Mouse (Mus musculus) yolk sac, embryonic 10.5 days (tissue): ENCODE measurements around the gene Ldhb.
"Not testable (repeated sequence)": the region's sequence is repeated elsewhere in the genome, so short reads cannot be mapped to it uniquely, and the experiment has no call there.

Experiments used
- DNase-seq: peaks from one replicate; pipeline ENCODE4 v3.0.0-alpha.2; 2017; ENCODE audit warnings: low spot score

Gene Ldhb

GRCm38 (mm10) chr6:142512902-142513301 is 5.1 kb upstream of the Ldhb start:
- DNase-seq = no peak

DNA sequence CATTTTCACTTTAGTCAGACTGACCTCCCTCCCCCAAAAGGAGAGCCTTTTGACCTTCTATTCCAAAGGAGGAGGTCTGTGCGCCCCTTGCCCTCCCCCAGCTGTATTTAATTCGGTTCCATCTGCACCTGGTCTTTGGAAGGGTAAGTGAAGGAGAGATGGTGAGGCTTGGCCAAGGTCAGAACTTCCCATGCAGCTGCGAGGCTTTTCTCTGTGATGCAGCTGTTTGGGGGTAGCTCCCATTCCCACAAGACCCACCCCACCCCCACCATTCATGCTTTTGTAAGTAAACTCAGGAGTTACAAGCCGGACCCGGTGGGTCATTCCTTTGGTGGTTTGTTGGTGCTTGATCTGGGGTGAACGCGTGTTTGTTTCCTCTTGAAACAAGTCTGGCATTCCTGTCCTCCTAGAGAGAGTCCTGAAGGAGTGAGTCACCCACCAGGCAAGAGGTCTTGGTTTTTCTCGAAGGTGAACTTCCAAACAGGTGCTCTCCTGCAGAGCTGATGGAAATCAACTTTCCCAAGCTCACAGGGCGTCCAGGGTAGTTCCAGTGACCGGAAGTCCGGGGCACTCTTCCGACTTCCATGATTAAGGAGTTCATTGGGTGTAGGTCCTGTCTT is 3.9 kb upstream of the Ldhb start:
- no peak for DNase-seq

DNA sequence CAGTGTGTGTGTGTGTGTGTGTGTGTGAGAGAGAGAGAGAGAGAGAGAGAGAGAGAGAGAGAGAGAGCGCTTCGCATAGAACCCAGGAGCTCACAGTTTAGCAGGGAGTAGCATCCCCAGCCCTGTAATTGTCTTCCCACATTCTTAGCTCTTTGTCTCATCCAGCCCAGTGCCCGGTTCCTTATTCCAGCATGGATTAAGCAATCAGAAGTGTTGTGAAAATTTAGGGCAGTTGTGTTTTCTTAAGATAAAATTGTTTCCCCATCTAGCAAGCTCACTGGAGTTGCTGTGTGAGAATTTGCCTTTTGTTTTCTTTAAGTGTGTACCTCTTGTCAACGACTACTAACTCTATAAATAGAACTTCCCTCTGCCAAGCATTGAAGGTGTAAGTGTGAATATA is 906 bp upstream of the Ldhb start:
- no peak for DNase-seq

DNA sequence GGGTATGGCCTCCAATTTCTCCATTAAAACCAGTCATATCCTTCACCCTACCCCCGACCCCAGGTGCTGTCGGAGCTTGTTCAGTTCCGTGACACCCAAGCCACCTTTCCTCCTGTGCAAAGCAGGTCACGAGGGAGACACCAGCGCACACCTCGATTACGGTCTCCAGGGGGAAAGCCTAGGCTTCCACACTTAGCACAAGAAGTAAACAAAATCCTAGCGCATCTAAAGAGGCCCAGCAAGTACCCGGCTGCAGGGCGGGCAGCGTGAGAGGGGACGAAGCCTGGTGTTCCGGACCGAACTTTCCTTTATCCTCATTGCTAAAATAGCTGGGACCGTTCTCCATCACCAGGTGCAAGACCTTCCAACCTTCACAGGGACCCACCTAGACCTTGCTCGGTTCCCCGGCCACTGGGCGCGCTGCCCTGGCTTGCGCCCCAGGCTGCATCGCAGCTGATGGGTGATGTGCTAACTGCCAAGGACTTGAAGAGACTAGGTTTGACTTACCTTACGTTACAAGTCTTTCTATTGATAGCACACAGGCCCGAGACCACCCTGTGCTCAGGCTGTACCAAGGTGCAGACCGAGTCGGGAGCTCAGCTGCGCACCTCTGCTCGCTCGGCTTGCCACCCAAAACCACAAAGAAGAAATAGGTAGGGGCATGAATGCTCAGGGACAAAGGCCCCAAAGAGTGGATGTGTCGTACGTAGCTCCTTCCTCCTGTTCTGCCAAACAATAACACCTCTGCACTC is 548 bp downstream of the Ldhb start:
- DNase-seq = no peak

- DNase-seq = no peak
Observed at GRCm38 (mm10) chr6:142506338-142507032, 1.3 kb downstream of the Ldhb start.

GRCm38 (mm10) chr6:142503601-142504000 is 4.2 kb downstream of the Ldhb start:
- DNase-seq = no peak

GRCm38 (mm10) chr6:142502519-142503125 is 5.1 kb downstream of the Ldhb start:
- no peak for DNase-seq

DNA sequence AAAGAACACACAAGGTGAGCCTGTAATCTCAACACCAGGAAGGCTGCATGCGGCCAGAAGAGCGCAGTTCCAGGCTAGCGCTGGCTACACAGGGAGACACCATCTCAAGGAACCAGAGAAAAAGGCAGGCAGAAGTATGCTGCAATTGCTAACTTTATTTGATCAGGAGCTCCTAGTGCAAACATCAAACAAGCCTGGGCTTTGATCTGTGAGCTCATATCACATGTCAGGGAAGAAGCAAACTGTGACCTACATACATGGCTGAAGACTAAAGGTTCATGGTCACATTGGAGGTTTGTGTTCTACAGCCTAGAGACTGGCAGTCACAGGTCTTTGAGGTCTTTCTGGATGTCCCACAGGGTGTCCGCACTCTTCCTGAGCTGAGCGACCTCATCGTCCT is 17.6 kb downstream of the Ldhb start:
- not testable (repeated sequence) for DNase-seq

DNA sequence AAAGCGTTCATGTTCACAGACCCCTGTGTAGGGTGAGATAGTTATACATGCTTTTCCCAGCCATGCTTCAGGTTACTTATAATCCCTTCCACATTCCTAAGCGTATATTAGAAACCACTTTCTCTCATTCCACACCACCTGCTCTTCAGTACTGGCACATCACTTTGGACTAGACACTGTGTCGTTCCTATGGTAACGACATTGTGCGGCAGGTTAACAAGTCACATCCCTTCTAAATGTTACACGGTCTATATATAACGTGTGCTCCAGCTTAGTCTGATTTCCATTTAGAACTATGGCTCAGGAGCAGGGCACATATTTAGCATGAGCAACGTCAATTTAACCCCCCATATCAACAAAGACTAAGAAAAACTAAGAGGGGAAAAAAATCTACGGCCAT is 20.1 kb downstream of the Ldhb start:
- DNase-seq = no peak

DNA sequence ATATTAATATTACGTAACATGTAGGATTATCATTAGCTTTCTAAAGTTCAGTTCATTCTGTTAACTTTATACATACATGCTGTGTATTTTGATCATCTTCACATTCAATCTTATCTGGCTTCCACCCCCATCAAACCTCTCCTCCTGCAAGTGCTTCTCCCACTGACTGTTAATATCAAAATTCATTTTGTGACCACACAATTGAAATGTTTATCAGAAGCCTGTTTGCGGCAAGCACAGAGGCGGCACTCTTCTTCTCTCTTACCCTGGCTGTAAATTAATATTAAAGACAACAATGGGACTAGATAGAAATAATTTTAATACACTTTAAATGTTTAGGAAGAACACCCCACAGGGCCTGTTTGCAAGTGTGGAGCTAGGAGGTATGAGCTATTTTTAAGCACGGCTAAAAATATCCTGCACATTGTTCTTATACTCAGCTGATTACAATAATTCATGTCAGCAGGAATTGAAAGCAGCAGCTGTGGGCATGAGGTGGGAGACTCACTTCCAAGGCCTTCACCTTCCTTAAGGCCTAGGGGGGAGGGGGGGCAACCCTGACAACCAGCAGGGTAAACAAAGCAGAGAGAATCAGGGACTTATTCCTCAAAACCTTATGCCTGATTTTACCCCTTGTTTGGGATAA is 22.2 kb downstream of the Ldhb start:
- DNase-seq = no peak

DNA sequence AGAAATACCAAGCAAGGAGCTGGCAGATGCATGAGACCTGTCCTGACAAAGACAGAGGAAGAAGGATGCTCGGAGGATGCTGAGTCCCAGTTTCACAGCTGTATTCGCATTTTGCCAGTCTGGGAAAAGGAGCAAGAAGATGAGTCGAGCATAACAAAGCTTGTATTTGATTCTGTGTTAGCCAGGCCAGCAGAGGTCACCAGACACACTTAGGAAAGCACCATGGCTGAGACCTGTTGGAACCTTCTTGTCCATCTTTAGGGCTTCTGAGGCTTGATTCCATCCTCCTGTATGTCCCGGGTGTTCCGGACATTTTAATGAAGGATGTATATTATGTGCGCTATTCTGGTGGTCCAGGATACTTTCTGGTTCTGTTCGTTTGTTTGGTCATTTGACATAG is 30.5 kb downstream of the Ldhb start:
- no peak for DNase-seq

GRCm38 (mm10) chr6:142472801-142473203 is 35.0 kb downstream of the Ldhb start, which contains the start of gene Gys2:
Gene Gys2, minus strand, starts transcription at chr6:142473109.
- DNase-seq = peak; percentile 26

GRCm38 (mm10) chr6:142471141-142471540 is 36.6 kb downstream of the Ldhb start:
- no peak for DNase-seq

GRCm38 (mm10) chr6:142469602-142470001 is 38.2 kb downstream of the Ldhb start:
- no peak for DNase-seq

DNA sequence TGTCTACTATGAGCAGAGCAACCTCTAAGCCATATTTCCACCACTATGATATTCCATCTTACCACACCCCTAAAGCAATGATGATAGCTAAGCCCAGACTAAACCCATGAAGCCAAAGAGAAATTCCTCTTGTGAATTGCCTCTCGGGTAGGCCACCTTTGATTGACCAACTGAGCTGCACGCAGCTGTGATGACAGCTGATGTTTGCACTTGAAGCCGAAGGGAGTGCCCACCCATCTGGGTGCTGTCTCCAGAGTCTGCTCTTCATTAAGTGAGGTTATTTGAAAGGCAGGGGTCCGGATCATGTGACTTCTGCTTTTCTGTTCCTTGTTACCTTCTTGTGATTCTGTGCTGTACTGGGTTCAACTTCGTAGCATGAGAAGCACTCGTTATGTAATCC is 45.6 kb downstream of the Ldhb start:
- DNase-seq = no peak

DNA sequence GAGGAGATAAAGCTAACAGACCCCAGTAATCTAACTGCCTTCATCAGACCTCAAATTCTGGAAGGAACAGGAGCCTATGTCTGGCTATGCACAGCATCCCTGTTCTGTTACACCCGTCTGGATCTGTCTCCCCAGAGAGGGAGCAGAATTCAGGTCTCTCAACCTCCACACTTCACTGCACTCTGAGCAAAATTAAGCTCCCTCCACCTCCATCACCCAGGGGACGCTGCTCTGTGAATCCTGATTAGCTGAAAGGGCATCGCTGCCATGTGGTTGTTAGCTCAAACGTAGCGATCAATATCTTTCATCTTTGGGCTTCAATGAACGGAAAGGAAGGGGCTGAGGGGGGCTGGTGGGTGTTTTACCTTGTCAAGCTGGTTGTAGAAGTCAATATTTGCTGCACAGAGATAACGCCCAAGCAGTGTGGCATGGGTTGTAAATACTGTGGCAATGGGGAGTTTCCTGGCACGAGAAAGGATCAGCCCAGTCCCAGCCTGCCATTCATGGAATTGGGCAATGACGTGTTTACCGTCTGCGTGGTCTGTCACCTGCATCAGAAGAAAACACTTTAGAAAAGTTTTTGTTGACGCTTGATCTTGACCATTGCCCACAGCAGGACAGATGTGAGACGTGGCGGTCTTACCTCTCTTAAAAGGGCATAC is 48.6 kb downstream of the Ldhb start:
- no peak for DNase-seq

DNA sequence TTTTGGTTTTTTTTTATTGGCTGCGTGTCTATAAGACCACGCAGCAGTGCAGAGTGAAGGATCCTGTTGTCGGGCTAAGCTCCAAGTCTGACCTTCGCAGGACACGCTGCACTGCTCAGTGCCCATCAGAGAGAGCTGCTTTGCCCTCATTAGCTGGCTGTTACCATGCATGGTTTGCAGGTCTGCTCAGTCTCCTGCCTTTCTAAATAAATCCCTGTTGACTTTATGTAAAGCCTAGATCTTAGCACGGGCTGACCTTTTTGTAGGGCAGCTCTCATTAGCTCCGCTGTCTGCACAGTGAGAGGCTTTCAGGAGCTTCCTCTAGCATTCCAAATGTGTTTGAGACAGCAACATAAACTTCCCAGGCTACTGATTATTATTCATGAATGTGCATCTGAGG is 49.7 kb downstream of the Ldhb start:
- peak; percentile 34 for DNase-seq

- DNase-seq = no peak
Observed at GRCm38 (mm10) chr6:142455314-142455996, 52.3 kb downstream of the Ldhb start.

- no peak for DNase-seq
Observed at GRCm38 (mm10) chr6:142453311-142453710, 54.4 kb downstream of the Ldhb start.

- no peak for DNase-seq
Observed at GRCm38 (mm10) chr6:142451381-142451780, 56.4 kb downstream of the Ldhb start.
